Mouse (Mus musculus) limb, embryonic 13.5 days (tissue): ENCODE data around the gene Foxc2. TPM values are rescaled to one million over a fixed set of nuclear protein-coding genes. Genes with fewer than 3 reads are reported as not detected.

ENCODE experiments used
- ATAC-seq: fragments of 200-750 bp; cut with Nextera tagmentation; 2 replicates; pipeline ENCODE4 v1.8.0; 2017; ENCODE audit warnings: low read depth, moderate number of reproducible peaks, moderate TSS enrichment; ENCODE audit not compliant: low FRiP score
- H3K27ac ChIP-seq: fragments of 300-500 bp; sonication (generic); 2 replicates; pipeline ENCODE4 v1.5.1; 2015; ENCODE audit warnings: inconsistent platforms, mild to moderate bottlenecking, moderate library complexity
- H3K27me3 ChIP-seq: fragments of 300-500 bp; sonication (generic); 2 replicates; pipeline ENCODE4 v1.6.1; 2015; ENCODE audit warnings: mild to moderate bottlenecking, inconsistent platforms
- H3K36me3 ChIP-seq: fragments of 300-500 bp; sonication (generic); 2 replicates; pipeline ENCODE4 v1.6.1; 2015; ENCODE audit warnings: inconsistent platforms, mild to moderate bottlenecking, moderate library complexity
- H3K4me1 ChIP-seq: fragments of 300-500 bp; sonication (generic); 2 replicates; pipeline ENCODE4 v1.6.1; 2015; ENCODE audit warnings: inconsistent platforms
- H3K4me2 ChIP-seq: fragments of 300-500 bp; sonication (generic); replicated peaks from 2 replicates; pipeline ENCODE4 v1.6.1; 2015; ENCODE audit warnings: inconsistent platforms, mild to moderate bottlenecking, moderate library complexity
- H3K4me3 ChIP-seq: fragments of 300-500 bp; sonication (generic); 2 replicates; pipeline ENCODE4 v1.5.1; 2015; ENCODE audit warnings: moderate library complexity, mild to moderate bottlenecking, inconsistent platforms
- H3K9ac ChIP-seq: fragments of 300-500 bp; sonication (generic); 2 replicates; pipeline ENCODE4 v1.6.1; 2015; ENCODE audit warnings: mild to moderate bottlenecking, inconsistent platforms
- H3K9me3 ChIP-seq: fragments of 300-500 bp; sonication (generic); 2 replicates; pipeline ENCODE4 v1.6.1; 2016; ENCODE audit warnings: inconsistent platforms
- WGBS: fragments of 180-500 bp; shearing (Covaris S2); methylation state at CpG from one replicate; pipeline ENCODE4 v1.1.7; 2015; 5-methylcytosine and 5-hydroxymethylcytosine counted together
- polyA plus RNA-seq: library from polyadenylated mRNA; unstranded; fragments of >200 nt; fragmentation: Nextera tagmentation; extraction: Ambion mirVana; gene quantifications from 2 replicates; pipeline ENCODE4 v1.2.1, GENCODE M21; 2015

Foxc2 gene
- polyA plus RNA-seq = 7.5 and 8.3 TPM in 2 replicates

DNA sequence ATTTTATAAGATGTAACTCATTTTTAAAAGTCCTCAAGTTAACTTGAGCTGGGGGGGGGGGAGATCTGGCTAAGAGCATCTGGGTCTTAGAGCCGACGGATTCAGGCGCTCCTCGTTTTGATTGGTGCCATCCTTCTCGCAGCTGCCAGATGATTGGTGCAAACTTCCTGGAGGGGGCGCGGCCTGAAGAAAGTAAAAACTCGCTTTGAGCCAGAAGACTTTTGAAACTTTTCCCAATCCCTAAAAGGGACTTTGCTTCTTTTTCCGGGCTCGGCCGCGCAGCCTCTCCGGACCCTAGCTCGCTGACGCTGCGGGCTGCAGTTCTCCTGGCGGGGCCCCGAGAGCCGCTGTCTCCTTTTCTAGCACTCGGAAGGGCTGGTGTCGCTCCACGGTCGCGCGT is at the start of gene Foxc2:
TSS of gene Foxc2 (plus strand) at position 224 of the 400 bp plus-strand sequence.
- Histone ChIP-seq H3K27ac (peak within 1 kb of the TSS; percentile 91), H3K36me3 (no peaks in the 10 kb centered on the region), H3K27me3 (peaks cover 83% of the 10 kb centered on the region), H3K9ac (peak within 1 kb of the TSS; percentile 80), H3K4me3 (peak within 1 kb of the TSS; percentile 68), H3K9me3 (no peaks in the 10 kb centered on the region), H3K4me2 (peak within 1 kb of the TSS; percentile 90), H3K4me1 (peaks cover 50% of the 10 kb centered on the region)
- ATAC-seq = peak; percentile 70; the same call in 1 of the 2 replicates
- WGBS = under 1% methylated on average over 25 of the region's 25 CpGs

DNA sequence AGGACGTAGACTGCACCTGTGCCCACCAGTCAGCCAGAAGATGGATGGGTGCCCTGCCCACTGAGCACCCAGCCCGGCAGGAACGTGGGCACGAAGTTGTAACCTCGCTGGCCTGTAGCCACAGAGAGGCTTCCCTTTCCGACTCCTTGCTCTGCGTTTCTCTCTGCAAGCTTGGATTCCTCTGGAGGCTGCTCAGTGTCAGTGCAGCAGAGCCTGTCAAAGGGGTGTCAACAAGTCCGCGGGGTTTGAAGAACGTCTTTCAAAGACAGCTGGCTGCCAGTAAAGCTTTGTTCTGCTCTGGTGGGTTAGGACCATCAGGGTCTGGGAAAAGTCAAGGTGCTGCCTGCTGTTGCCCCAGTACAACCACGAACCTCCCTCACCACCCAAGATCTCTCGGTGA is 44.5 kb upstream of the Foxc2 start:
- H3K9ac ChIP-seq = 0 out of 2 replicates have a peak overlapping the region, but pooled peaks have one; percentile 19

GRCm38 (mm10) chr8:121072406-121073130 is 43.4 kb upstream of the Foxc2 start:
- WGBS = 22% methylated on average over 11 of the region's 11 CpGs
- Histone ChIP-seq H3K9ac (no peak overlapping the region), H3K4me2 (peak overlapping the region; percentile 56; the same call in 1 of the 2 replicates), H3K27me3 (peaks cover 97% of the 10 kb centered on the region), H3K27ac (no peak overlapping the region), H3K9me3 (no peaks in the 10 kb centered on the region; the same call in 1 of the 2 replicates), H3K36me3 (no peaks in the 10 kb centered on the region), H3K4me3 (peak overlapping the region; percentile 28), H3K4me1 (peaks cover 28% of the 10 kb centered on the region)
- no peak for ATAC-seq

More for the DNA sequence above, 44.5 kb upstream of the Foxc2 start:
- peaks cover 28% of the 10 kb centered on the region for H3K4me1 ChIP-seq
- no peak for ATAC-seq
- H3K36me3 ChIP-seq = no peaks in the 10 kb centered on the region
- H3K27ac ChIP-seq = no peak overlapping the region
- H3K27me3 ChIP-seq = peaks cover 89% of the 10 kb centered on the region
- no peaks in the 10 kb centered on the region; the same call in 1 of the 2 replicates for H3K9me3 ChIP-seq
- WGBS = 3% methylated on average over 12 of the region's 12 CpGs
- no peak overlapping the region for H3K4me2 ChIP-seq
- H3K4me3 ChIP-seq = no peak overlapping the region

- peak overlapping the region; percentile 28 for H3K4me3 ChIP-seq
- H3K9ac ChIP-seq = no peak overlapping the region
- peaks cover 28% of the 10 kb centered on the region for H3K4me1 ChIP-seq
- peak overlapping the region; percentile 56 for H3K4me2 ChIP-seq
- no peaks in the 10 kb centered on the region; the same call in 1 of the 2 replicates for H3K9me3 ChIP-seq
- no peak for ATAC-seq
- 1% methylated on average over 48 of the region's 48 CpGs for WGBS
- H3K27ac ChIP-seq = no peak overlapping the region
- H3K36me3 ChIP-seq = no peaks in the 10 kb centered on the region
- H3K27me3 ChIP-seq = peaks cover 99% of the 10 kb centered on the region
Observed at GRCm38 (mm10) chr8:121073174-121074107, 42.5 kb upstream of the Foxc2 start.

DNA sequence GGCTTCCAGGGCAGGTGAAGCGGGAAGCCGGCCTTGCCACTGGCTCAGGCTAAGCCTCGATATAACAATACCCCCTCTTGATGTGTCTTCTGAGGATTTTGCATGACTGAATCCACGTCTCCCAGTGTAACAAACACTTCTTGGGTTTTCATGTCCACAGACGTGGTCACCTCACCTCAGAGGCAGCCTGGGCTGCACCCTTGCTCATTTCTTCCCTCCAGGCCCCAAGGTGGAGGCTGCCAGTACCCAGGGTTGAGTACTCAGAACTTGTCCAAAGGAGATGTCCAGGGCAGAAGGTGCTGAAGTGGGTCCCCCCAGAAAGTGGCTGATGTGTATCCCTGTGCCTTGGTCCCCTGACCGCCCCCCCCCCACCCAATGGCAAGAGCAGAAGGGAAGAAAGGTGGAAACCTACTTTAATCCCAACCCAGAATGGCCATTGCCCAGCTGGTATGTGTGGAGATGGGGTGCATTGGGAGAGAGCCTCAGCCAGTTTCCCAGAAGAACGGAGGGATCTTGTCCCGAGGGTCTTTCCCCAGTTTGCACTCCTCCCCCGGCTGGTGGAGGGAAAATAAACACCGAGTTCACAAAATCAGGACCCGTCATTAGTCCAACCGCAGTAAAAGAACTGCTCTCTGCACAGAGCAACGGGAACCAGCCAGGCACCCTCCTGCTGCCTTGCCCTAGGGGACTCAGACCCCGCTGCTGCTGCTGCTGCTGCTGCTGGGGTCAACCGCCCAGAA is 41.7 kb upstream of the Foxc2 start:
- no peaks in the 10 kb centered on the region for H3K36me3 ChIP-seq
- H3K27ac ChIP-seq = no peak overlapping the region
- H3K4me3 ChIP-seq = no peak overlapping the region
- WGBS = 3% methylated on average over 15 of the region's 15 CpGs
- H3K9ac ChIP-seq = no peak overlapping the region
- no peak for ATAC-seq
- no peak overlapping the region for H3K4me2 ChIP-seq
- H3K27me3 ChIP-seq = peaks cover 99% of the 10 kb centered on the region
- peaks cover 28% of the 10 kb centered on the region for H3K4me1 ChIP-seq
- no peaks in the 10 kb centered on the region; the same call in 1 of the 2 replicates for H3K9me3 ChIP-seq

DNA sequence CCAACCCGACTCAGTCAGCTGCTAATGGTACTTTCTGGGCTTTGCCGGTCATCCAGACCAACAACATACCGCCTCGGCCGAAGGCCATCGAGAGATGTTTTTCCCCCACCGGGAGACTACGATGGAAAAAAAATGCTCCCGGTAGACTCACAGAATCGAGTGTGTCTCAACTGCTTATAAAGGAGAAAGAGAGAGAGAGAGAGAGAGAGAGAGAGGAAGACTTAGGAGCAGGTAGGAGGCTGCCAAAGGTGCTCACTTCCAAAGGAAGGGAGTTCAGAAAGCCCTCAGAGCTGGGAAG is 41.2 kb upstream of the Foxc2 start:
- H3K4me2 ChIP-seq = no peak overlapping the region
- no peak for ATAC-seq
- H3K9me3 ChIP-seq = no peaks in the 10 kb centered on the region; the same call in 1 of the 2 replicates
- no peak overlapping the region for H3K9ac ChIP-seq
- H3K27me3 ChIP-seq = peaks cover 99% of the 10 kb centered on the region
- WGBS = 2% methylated on average over 10 of the region's 10 CpGs
- peaks cover 28% of the 10 kb centered on the region for H3K4me1 ChIP-seq
- H3K27ac ChIP-seq = no peak overlapping the region
- no peaks in the 10 kb centered on the region for H3K36me3 ChIP-seq
- H3K4me3 ChIP-seq = no peak overlapping the region

DNA sequence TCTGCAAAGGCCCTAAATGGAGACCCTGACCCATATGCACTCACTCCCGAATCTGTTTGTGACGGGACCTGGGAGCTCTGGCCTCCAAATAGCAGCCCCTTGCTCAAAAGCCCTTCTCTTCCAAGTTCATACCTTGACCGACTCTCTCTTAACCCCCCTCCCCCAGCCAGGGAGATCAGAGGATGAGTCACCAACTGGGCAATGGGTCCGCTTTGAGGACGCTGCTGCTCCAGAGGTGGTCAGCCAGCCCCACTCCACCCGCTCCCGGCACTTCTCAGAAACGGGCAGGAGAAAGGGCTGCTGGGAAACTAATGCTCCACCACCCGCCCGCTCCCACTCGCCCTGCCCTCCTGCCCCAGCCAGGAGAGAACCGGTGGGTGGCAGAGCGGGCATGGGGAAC is 40.0 kb upstream of the Foxc2 start:
- Histone ChIP-seq H3K4me1 (peaks cover 31% of the 10 kb centered on the region), H3K27me3 (peaks cover 99% of the 10 kb centered on the region), H3K4me2 (no peak overlapping the region), H3K9ac (no peak overlapping the region), H3K36me3 (no peaks in the 10 kb centered on the region), H3K27ac (no peak overlapping the region), H3K9me3 (no peaks in the 10 kb centered on the region; the same call in 1 of the 2 replicates), H3K4me3 (no peak overlapping the region)
- ATAC-seq = no peak
- 3% methylated on average over 13 of the region's 13 CpGs for WGBS

DNA sequence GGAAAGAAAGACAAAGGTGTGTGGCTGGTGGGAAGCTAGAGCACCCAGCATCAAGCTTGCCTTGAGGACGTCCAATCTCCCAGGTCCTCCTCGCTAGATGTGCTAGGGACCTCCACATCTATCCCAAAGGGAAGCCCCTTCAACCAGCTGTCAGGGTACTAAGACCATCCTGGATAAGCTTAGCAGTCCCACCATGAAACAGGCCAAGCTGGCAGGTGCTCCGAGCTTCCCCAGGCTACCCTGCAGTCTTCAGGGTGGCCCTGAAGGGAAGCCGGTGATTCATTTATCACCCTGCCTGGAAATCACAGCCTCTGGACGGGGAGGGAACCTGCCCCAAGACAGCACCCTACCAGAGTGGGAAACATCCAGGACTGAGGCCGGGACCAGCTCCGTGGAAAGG is 39.4 kb upstream of the Foxc2 start:
- Histone ChIP-seq H3K9ac (no peak overlapping the region), H3K4me2 (no peak overlapping the region), H3K27ac (no peak overlapping the region), H3K27me3 (peaks cover 99% of the 10 kb centered on the region), H3K36me3 (no peaks in the 10 kb centered on the region), H3K4me3 (no peak overlapping the region), H3K4me1 (peaks cover 27% of the 10 kb centered on the region), H3K9me3 (no peaks in the 10 kb centered on the region; the same call in 1 of the 2 replicates)
- ATAC-seq = no peak
- WGBS = 18% methylated on average over 7 of the region's 7 CpGs

DNA sequence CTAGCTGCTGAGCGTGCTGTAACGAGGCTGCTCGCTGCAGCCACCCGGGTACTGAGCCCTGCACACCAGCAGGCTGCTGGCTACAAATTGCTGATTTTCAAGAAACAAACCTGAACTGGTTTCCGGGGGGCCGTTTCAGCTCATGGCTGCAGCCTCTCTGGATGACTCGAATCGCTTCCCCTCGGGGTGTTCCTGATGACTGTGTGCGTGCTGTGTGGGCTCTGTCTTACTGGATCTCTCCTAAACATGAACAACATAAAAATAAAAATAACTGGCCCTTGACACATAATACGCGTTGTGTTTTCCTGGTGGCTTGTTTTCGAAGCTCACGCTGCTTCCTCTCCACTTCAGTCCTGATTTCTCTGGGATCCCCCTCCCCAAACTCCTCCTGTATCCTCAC is 37.2 kb upstream of the Foxc2 start:
- Histone ChIP-seq H3K4me1 (peaks cover 28% of the 10 kb centered on the region), H3K4me3 (no peak overlapping the region), H3K9ac (no peak overlapping the region), H3K9me3 (no peaks in the 10 kb centered on the region; the same call in 1 of the 2 replicates), H3K4me2 (no peak overlapping the region), H3K36me3 (no peaks in the 10 kb centered on the region), H3K27ac (no peak overlapping the region), H3K27me3 (peaks cover 99% of the 10 kb centered on the region)
- no peak for ATAC-seq
- WGBS = 4% methylated on average over 14 of the region's 14 CpGs

- ATAC-seq = no peak
- 3% methylated on average over 7 of the region's 7 CpGs for WGBS
- peaks cover 99% of the 10 kb centered on the region for H3K27me3 ChIP-seq
- no peak overlapping the region for H3K4me3 ChIP-seq
- no peak overlapping the region for H3K27ac ChIP-seq
- H3K9me3 ChIP-seq = no peaks in the 10 kb centered on the region; the same call in 1 of the 2 replicates
- H3K9ac ChIP-seq = no peak overlapping the region
- H3K36me3 ChIP-seq = no peaks in the 10 kb centered on the region
- no peak overlapping the region for H3K4me2 ChIP-seq
- peaks cover 32% of the 10 kb centered on the region for H3K4me1 ChIP-seq
Observed at GRCm38 (mm10) chr8:121079201-121079600, 36.8 kb upstream of the Foxc2 start.

- Histone ChIP-seq H3K4me1 (peaks cover 36% of the 10 kb centered on the region), H3K36me3 (no peaks in the 10 kb centered on the region), H3K9ac (no peak overlapping the region), H3K27ac (no peak overlapping the region), H3K4me3 (no peak overlapping the region), H3K27me3 (peaks cover 99% of the 10 kb centered on the region), H3K4me2 (no peak overlapping the region), H3K9me3 (no peaks in the 10 kb centered on the region; the same call in 1 of the 2 replicates)
- WGBS = 6% methylated on average over 12 of the region's 12 CpGs
- no peak for ATAC-seq
Observed at GRCm38 (mm10) chr8:121079944-121080343, 36.0 kb upstream of the Foxc2 start.
